Mouse (Mus musculus) liver, postnatal 0 days (tissue): ENCODE measurements at regions not wholly inside any gene's neighbourhood (a gene's known extent, or its start where the extent isn't known, plus 50 kb on each side); places are given as distances from the start of the nearest gene placed in this dataset.
"Not testable (repeated sequence)": the region's sequence is repeated elsewhere in the genome, so short reads cannot be mapped to it uniquely, and the experiment has no call there.

Experiments
- CTCF ChIP-seq: sonication (generic); IDR thresholded peaks from 2 replicates; pipeline ENCODE4 v1.5.1; 2016; ENCODE audit warnings: antibody characterized with exemption, low read depth
- EP300 ChIP-seq: IDR thresholded peaks from 2 replicates; pipeline ENCODE4 v1.6.1; 2016; ENCODE audit warnings: antibody characterized with exemption, low read depth, mild to moderate bottlenecking

DNA sequence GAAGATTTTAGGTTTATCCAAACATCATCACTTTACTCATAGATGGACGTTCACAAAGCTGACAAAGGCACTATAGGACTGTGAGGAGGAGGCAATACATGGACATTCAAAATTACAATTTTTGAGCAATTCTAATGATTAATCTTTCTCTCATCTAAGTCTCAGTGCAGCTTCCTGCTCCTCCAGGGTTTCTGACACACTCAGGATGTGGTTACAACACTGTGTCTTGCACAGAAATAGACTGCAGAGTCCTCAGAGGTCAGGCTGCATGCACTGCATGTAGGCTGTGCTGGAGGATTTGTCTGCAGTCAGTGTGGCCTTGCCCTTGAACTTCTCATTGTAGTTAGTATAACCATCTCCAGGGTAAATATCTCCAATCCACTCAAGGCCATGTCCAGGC, 257.2 kb upstream of the Zfp386 start:
- TF ChIP-seq CTCF, EP300: not testable (repeated sequence)
